Mouse (Mus musculus) liver, embryonic 14.5 days (tissue): ENCODE measurements around the gene Cables2. TPM values are rescaled to one million over a fixed set of nuclear protein-coding genes. Genes with fewer than 3 reads are reported as not detected.

Experiments
- ATAC-seq: fragments of 200-750 bp; cut with Nextera tagmentation; 2 replicates; pipeline ENCODE4 v1.8.0; 2017; ENCODE audit warnings: moderate number of reproducible peaks, mild to moderate bottlenecking, moderate library complexity; ENCODE audit not compliant: insufficient read depth
- DNase-seq, 3 experiments: peaks; one replicate each; pipeline ENCODE4 v3.0.0-alpha.2; 2012 to 2013; ENCODE audit warnings: low read depth in 3 of 3, low spot score in 3 of 3
- H3K27ac ChIP-seq: fragments of 300-500 bp; sonication (generic); 2 replicates; pipeline ENCODE4 v1.5.1; 2014; ENCODE audit warnings: moderate library complexity, mild to moderate bottlenecking, control low read depth, inconsistent platforms
- H3K27me3 ChIP-seq: fragments of 300-500 bp; sonication (generic); 2 replicates; pipeline ENCODE4 v1.6.1; 2014; ENCODE audit warnings: mild to moderate bottlenecking, low read length, moderate library complexity; ENCODE audit not compliant: control insufficient read depth, insufficient read depth
- H3K36me3 ChIP-seq: fragments of 300-500 bp; sonication (generic); replicated peaks from 2 replicates; pipeline ENCODE4 v1.6.1; 2014; ENCODE audit warnings: low read depth; ENCODE audit not compliant: control insufficient read depth, insufficient read depth
- H3K4me1 ChIP-seq, 2 experiments: fragments of 200-500 bp in 1 of 2; fragments of 300-500 bp in 1 of 2; sonication (generic) in 1 of 2; replicated peaks; 2 replicates each; pipeline ENCODE4 v1.6.1; 2012 to 2014; ENCODE audit warnings: antibody characterized with exemption in 1 of 2, inconsistent platforms in 1 of 2, low read length in 1 of 2; ENCODE audit not compliant: control insufficient read depth in 2 of 2, insufficient read depth in 2 of 2
- H3K4me2 ChIP-seq: fragments of 300-500 bp; sonication (generic); 2 replicates; pipeline ENCODE4 v1.6.1; 2014; ENCODE audit warnings: low read depth, mild to moderate bottlenecking, control low read depth, moderate library complexity
- H3K4me3 ChIP-seq, 2 experiments: fragments of 200-500 bp in 1 of 2; fragments of 300-500 bp in 1 of 2; sonication (generic) in 1 of 2; 2 replicates each; pipeline ENCODE4 v1.5.1; 2012 to 2014; ENCODE audit warnings: low read depth in 2 of 2, low read length in 2 of 2, mild to moderate bottlenecking in 2 of 2, control low read depth in 1 of 2, inconsistent platforms in 1 of 2, moderate library complexity in 1 of 2; ENCODE audit not compliant: insufficient read depth in 1 of 2
- H3K9ac ChIP-seq: fragments of 300-500 bp; sonication (generic); replicated peaks from 2 replicates; pipeline ENCODE4 v1.6.1; 2014; ENCODE audit warnings: mild to moderate bottlenecking, control low read depth, moderate library complexity
- H3K9me3 ChIP-seq: fragments of 300-500 bp; sonication (generic); 2 replicates; pipeline ENCODE4 v1.6.1; 2016; ENCODE audit warnings: low read length, mixed read lengths; ENCODE audit not compliant: control insufficient read depth
- CTCF ChIP-seq: IDR thresholded peaks from 2 replicates; pipeline ENCODE4 v1.5.1; 2016; ENCODE audit warnings: antibody characterized with exemption, low read depth, control low read depth
- EP300 ChIP-seq: IDR thresholded peaks from 2 replicates; pipeline ENCODE4 v1.6.1; 2016; ENCODE audit warnings: antibody characterized with exemption, low read depth
- WGBS: fragments of 180-500 bp; shearing (Covaris S2); extraction: QIAGEN DNeasy Blood & Tissue Kit; methylation state at CpG from one replicate; pipeline ENCODE4 v1.1.7; 2014; ENCODE audit not compliant: insufficient replicate concordance; 5-methylcytosine and 5-hydroxymethylcytosine counted together
- polyA plus RNA-seq, 2 experiments: library from polyadenylated mRNA; depleted of rRNA in 1 of 2; stranded (reverse) in 1 of 2; unstranded in 1 of 2; fragments of >200 nt; fragmentation: Nextera tagmentation in 1 of 2; extraction: Ambion mirVana in 1 of 2; gene quantifications; 2 replicates each; pipeline versions ENCODE4 v1.2.1 to v1.2.3; 2012 to 2014

Gene Cables2
- polyA plus RNA-seq, 2 experiments, result 3.3 to 5.6 TPM

DNA sequence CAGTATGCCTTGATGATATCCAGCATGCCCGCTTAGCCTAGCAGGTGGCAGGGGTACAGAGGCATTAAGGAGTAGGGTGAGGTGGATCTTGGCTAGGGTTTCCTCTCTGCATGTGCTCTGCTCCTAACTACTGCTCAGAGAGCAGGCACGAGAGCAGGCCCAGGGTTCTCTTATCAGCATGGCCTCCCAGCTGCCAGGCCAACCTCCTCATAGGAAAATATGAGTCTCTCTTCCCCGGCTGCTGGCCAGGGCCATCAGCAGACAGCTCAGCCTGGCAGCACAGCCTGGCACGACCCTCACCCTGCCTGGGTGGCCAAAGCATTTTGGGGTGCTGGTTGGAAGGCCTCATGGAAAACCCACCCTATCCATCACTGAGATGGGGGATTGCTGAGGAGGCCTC, 37.9 kb upstream of the Cables2 start:
- TF ChIP-seq CTCF, result no peak
- DNase-seq, result no peak
- no peaks in the 10 kb centered on the region for H3K27me3 ChIP-seq
- H3K9me3 ChIP-seq, result no peaks in the 10 kb centered on the region
- H3K36me3 ChIP-seq, result no peaks in the 10 kb centered on the region
- H3K27ac ChIP-seq, result no peak overlapping the region
- no peak overlapping the region for H3K4me2 ChIP-seq
- no peak for ATAC-seq
- H3K4me3 ChIP-seq, result no peak overlapping the region
- no peak overlapping the region for H3K9ac ChIP-seq
- H3K4me1 ChIP-seq, result no peaks in the 10 kb centered on the region
- WGBS, result 48% methylated on average over 4 of the region's 4 CpGs

DNA sequence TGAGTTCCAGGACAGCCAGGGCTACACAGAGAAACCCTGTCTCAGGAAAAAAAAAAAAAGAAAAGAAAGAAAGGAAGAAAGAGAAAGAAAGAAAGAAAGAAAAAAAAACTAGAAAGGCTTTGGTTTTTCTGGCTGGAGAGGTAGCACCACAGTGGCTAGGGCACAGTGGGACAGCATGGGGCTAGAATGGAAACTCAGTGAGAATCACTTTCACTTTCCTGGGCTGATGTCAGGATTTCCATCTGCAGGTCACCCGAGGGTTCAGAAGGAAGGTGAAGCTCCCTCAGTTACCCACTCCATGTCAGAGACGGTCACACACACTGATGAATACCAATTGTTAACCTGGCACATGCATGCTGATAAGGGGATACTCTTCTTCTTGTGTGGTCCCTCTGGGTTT, 34.4 kb upstream of the Cables2 start:
- 30% methylated on average over 2 of the region's 2 CpGs for WGBS
- Histone ChIP-seq H3K4me1 (no peaks in the 10 kb centered on the region), H3K4me3 (no peak overlapping the region), H3K9ac (no peak overlapping the region), H3K27me3 (no peaks in the 10 kb centered on the region), H3K9me3 (no peaks in the 10 kb centered on the region), H3K36me3 (no peaks in the 10 kb centered on the region), H3K4me2 (no peak overlapping the region), H3K27ac (no peak overlapping the region)
- TF ChIP-seq CTCF (no peak), EP300 (no peak)
- DNase-seq (no peak), ATAC-seq (no peak)

- 70% methylated on average over 8 of the region's 8 CpGs for WGBS
- no peak for DNase-seq
Measured at GRCm38 (mm10) chr2:180306423-180307168, 33.3 kb upstream of the Cables2 start.

GRCm38 (mm10) chr2:180306009-180306408, 32.7 kb upstream of the Cables2 start:
- no peak overlapping the region for H3K27ac ChIP-seq

More at GRCm38 (mm10) chr2:180306423-180307168, 33.3 kb upstream of the Cables2 start:
- no peaks in the 10 kb centered on the region for H3K4me1 ChIP-seq
- H3K9me3 ChIP-seq, result no peaks in the 10 kb centered on the region
- no peak overlapping the region for H3K27ac ChIP-seq
- H3K9ac ChIP-seq, result no peak overlapping the region
- ATAC-seq, result no peak
- no peaks in the 10 kb centered on the region for H3K36me3 ChIP-seq
- H3K4me3 ChIP-seq, result no peak overlapping the region
- H3K27me3 ChIP-seq, result no peaks in the 10 kb centered on the region
- TF ChIP-seq EP300 (no peak), CTCF (no peak)
- no peak overlapping the region for H3K4me2 ChIP-seq

GRCm38 (mm10) chr2:180305490-180305889, 32.2 kb upstream of the Cables2 start:
- WGBS, result 57% methylated on average over 3 of the region's 3 CpGs
- ATAC-seq, result no peak
- no peak for TF ChIP-seq EP300
- no peak for TF ChIP-seq CTCF

More at GRCm38 (mm10) chr2:180306009-180306408, 32.7 kb upstream of the Cables2 start:
- no peaks in the 10 kb centered on the region for H3K36me3 ChIP-seq
- H3K9me3 ChIP-seq, result no peaks in the 10 kb centered on the region
- H3K4me1 ChIP-seq, result 0 out of 4 replicates have a peak, but pooled peaks cover 0 to 2% of the 10 kb centered on the region in 2 experiments
- no peak overlapping the region for H3K4me3 ChIP-seq
- ATAC-seq, result no peak
- no peak overlapping the region for H3K4me2 ChIP-seq
- H3K27me3 ChIP-seq, result no peaks in the 10 kb centered on the region
- no peak for DNase-seq
- TF ChIP-seq CTCF (no peak), EP300 (no peak)
- 41% methylated on average over 2 of the region's 2 CpGs for WGBS
- H3K9ac ChIP-seq, result no peak overlapping the region

More at GRCm38 (mm10) chr2:180305490-180305889, 32.2 kb upstream of the Cables2 start:
- DNase-seq, result no peak
- no peaks in the 10 kb centered on the region for H3K27me3 ChIP-seq
- H3K9ac ChIP-seq, result no peak overlapping the region
- peaks cover 0 to 2% of the 10 kb centered on the region in 2 experiments; a peak in 1 of 4 replicates for H3K4me1 ChIP-seq
- no peaks in the 10 kb centered on the region for H3K36me3 ChIP-seq
- no peaks in the 10 kb centered on the region for H3K9me3 ChIP-seq
- no peak overlapping the region for H3K27ac ChIP-seq
- no peak overlapping the region for H3K4me3 ChIP-seq
- no peak overlapping the region for H3K4me2 ChIP-seq
